Mouse (Mus musculus): ENCODE results near the gene Gm21985.

- TF ChIP-seq TAL1 (IDR thresholded peaks at IDR 0.05; ENCODE audit: low read length) (no peak), GATA1 (IDR thresholded peaks at IDR 0.05; ENCODE audit: low read length) (no peak)
Measured at GRCm38 (mm10) chr2:112436292-112436691, 170.2 kb downstream of the Gm21985 start.
